Mouse (Mus musculus) cerebellum, postnatal 36 days (tissue): Measurements from ENCODE around the gene Cirbp.
"Not testable (repeated sequence)": the region's sequence is repeated elsewhere in the genome, so short reads cannot be mapped to it uniquely, and the experiment has no call there.

Experiments used
- DNase-seq, 2 experiments: peaks; one replicate each; pipeline ENCODE4 v3.0.0; 2021 to 2022; ENCODE audit warnings: mixed read lengths in 2 of 2

Gene Cirbp

GRCm38 (mm10) chr10:80163721-80164120 lies 2.1 kb upstream of the Cirbp start:
- no peak for DNase-seq

- DNase-seq, result peak; percentile 49 to 52
These were observed 1.4 kb upstream of the Cirbp start for GRCm38 (mm10) chr10:80164161-80164997.

- peak; percentile 98 to 99 for DNase-seq
These were observed 814 bp upstream of the Cirbp start for GRCm38 (mm10) chr10:80164998-80165344.

DNA sequence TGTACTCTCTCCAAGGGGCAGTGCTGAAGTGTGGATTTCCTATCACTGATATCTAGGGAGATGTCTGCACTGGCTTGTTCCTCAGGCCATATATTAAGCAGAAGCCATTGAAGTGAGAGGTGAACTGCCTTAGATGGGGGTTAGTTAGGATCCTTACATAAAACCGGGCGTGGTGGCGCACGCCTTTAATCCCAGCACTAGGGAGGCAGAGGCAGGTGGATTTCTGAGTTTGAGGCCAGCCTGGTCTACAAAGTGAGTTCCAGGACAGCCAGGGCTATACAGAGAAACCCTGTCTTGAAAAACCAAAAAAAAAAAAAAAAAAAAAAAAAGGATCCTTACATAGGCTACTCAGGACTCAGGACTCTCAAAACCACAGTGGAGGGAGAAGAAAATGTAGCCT lies 351 bp downstream of the Cirbp start:
- DNase-seq, result not testable (repeated sequence)

DNA sequence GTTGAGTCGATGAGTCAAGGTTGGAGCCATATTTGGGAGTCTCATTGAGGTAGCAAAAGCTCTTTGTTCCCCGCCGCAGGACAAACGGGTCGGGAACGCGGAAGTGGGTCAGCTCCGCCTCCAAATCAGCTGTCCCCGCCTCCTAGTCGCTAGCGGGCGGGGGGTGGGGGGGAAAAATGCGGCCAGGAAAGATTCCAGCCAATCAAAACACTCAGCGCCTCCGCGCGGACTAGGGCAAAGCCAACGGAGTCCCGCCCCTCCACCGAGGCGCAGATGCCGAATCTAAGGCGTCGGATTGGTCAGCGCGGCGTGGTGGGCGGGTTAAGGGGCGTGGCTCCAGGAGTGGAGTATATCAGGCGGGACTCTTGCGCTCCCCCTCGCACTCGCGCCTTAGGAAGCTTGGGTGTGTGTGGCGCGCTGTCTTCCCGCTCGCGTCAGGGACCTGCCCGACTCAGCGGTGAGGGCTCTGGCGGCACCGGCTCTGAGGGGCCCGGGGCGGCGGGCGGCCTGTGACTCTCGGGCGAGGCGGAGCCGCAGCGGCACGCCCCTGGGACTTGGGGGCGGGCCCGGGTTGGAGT lies 1.8 kb downstream of the Cirbp start:
- DNase-seq, result peak; percentile 99

DNA sequence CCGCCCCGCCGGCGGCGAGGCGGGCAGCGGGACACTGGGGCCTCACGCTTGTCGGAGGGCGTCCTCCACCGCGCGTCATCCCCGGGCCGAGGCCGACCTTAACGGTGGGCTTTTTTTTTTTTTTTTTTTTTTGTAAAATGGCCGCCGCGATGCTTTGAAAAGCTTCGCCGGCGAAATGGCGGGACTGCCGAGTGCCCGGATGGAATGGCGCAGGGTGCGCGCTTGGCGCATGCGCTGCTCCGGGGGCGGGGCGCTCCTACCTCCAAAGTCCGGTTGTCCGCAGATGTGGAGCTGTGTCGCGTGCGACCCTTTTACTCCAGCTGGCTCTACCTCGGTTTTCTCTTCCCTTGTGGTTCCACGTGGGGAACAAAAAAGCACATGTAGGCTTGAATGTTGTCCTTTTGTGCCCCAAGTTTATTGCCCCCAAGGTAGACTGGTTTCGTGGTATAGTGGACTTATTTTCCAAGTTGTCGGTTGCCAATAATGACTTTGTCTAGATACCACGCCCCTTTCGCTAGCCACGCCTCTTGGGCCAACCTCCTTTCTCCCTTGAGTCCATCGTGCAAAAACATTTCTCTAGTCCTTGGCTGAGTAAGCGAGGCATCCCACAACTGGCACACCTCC lies 2.4 kb downstream of the Cirbp start:
- peak; percentile 96 to 97 for DNase-seq

GRCm38 (mm10) chr10:80169070-80169469 lies 3.3 kb downstream of the Cirbp start:
- no peak for DNase-seq

GRCm38 (mm10) chr10:80169651-80170050 lies 3.9 kb downstream of the Cirbp start:
- no peak for DNase-seq

DNA sequence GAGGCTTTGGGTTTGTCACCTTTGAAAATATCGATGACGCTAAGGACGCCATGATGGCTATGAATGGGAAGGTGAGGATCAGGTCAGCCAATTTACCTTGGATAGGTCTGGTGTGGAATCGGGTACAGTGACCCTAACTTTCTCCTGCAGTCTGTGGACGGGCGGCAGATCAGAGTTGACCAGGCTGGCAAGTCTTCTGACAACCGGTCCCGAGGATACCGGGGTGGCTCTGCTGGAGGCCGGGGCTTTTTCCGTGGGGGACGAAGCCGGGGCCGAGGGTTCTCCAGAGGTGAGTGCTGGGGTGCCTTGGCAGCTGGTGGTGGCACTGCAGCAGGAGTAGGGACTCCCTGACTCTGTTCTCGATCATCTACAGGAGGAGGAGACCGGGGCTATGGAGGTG lies 4.3 kb downstream of the Cirbp start:
- DNase-seq, result no peak

DNA sequence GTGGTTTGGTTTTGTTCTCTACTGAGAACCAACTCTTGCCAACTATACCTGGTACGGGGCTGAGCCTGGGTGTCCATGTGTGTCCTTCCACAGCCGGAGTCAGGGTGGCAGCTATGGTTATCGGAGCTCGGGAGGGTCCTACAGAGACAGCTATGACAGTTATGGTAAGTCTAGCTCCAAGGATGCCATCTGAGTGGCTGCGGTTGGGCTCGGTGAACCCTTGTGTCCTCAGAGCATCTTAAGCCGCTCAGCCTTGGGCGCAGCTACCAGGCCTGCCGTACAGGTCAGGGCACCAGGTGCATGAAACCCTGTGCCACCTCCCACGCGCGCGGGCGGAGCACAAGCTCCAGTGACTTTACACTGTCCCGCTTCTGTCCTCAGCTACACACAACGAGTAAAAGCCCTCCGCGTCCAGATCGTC lies 4.8 kb downstream of the Cirbp start:
- DNase-seq, result no peak

DNA sequence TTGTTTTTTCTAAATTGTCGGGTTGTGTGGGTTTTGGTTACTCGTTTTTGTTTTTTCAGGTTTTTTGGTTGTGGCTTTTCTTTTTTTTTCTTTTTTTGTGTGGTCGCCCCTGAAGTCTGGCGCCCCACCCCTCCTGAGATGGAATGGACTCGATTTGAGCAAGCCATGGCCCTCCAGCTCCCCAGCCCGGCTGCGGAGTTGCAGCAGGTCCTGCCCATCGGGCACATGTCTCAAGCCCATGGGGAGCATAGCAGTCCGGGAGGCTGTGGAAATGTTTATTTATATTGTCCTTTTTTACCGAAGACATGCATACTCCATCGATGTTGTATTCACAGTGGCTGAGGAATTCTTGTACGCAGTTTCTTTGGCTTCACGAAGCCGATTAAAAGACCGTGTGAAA lies 5.5 kb downstream of the Cirbp start:
- no peak for DNase-seq

GRCm38 (mm10) chr10:80171760-80172526 lies 6.2 kb downstream of the Cirbp start:
- no peak for DNase-seq

GRCm38 (mm10) chr10:80172527-80173292 lies 6.9 kb downstream of the Cirbp start, which contains the start of gene 1600002K03Rik:
Gene 1600002K03Rik (plus strand): TSS chr10:80172944.
- DNase-seq, result peak; percentile 81 to 88

- DNase-seq, result no peak
These were observed 7.6 kb downstream of the Cirbp start for GRCm38 (mm10) chr10:80173358-80173757.

DNA sequence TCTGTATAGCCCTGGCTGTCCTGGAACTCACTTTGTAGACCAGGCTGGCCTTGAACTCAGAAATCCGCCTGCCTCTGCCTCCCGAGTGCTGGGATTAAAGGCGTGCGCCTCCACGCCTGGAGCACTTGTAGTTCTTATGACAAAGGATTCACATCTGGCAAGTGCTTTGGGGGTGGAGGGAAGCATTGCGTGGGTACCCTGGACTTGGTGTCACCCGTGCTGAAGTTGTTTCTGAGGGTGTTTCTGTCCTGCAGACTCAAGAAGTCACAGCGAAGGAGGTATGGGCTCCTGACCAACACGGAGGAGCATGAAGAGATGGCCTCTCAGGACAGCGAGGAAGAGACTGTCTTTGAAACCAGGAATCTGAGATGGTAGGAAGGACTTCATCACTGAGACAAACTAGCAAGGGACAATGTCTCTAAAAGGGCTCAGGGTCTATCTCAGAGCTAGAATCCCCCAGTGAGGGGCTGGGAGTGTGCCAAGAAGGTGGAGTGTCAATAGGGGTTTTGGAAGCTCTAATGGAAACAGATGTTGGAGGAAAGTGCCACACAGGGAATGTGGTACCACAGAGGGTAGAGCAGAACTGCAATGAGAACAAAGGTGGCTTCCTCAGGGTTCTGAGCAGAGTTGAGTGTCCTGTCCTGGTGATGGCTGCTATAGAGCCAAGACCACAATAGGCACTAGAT lies 8.3 kb downstream of the Cirbp start:
- no peak for DNase-seq

GRCm38 (mm10) chr10:80174705-80175104 lies 8.9 kb downstream of the Cirbp start:
- DNase-seq, result peak in 1 of 2 experiments; percentile 48

- DNase-seq, result peak; percentile 54 to 58
These were observed 9.9 kb downstream of the Cirbp start for GRCm38 (mm10) chr10:80175536-80176269.

- DNase-seq, result no peak
These were observed 10.6 kb downstream of the Cirbp start for GRCm38 (mm10) chr10:80176270-80176834.

- no peak for DNase-seq
These were observed 11.9 kb downstream of the Cirbp start for GRCm38 (mm10) chr10:80177441-80178279.
